Mouse (Mus musculus) heart, embryonic 11.5 days (tissue): ENCODE measurements around the gene Helb. TPM values are rescaled to one million over a fixed set of nuclear protein-coding genes. Genes with fewer than 3 reads are reported as not detected.

Experiments used
- ATAC-seq: fragments of 200-750 bp; cut with Nextera tagmentation; replicated peaks from 2 replicates; pipeline ENCODE4 v1.8.0; 2017; ENCODE audit warnings: moderate library complexity; ENCODE audit not compliant: insufficient number of reproducible peaks, low FRiP score, low TSS enrichment
- H3K27ac ChIP-seq: fragments of 300-500 bp; sonication (generic); 2 replicates; pipeline ENCODE4 v1.5.1; 2014; ENCODE audit warnings: mild to moderate bottlenecking, low read depth, low read length
- H3K27me3 ChIP-seq: fragments of 300-500 bp; sonication (generic); 2 replicates; pipeline ENCODE4 v1.6.1; 2014; ENCODE audit warnings: mild to moderate bottlenecking, low read length, mixed read lengths; ENCODE audit not compliant: control insufficient read depth, insufficient read depth
- H3K36me3 ChIP-seq: fragments of 300-500 bp; sonication (generic); 2 replicates; pipeline ENCODE4 v1.6.1; 2014; ENCODE audit warnings: mild to moderate bottlenecking, low read length, moderate library complexity, mixed read lengths; ENCODE audit not compliant: control insufficient read depth, insufficient read depth
- H3K4me1 ChIP-seq: fragments of 300-500 bp; sonication (generic); 2 replicates; pipeline ENCODE4 v1.6.1; 2014; ENCODE audit warnings: low read length; ENCODE audit not compliant: control insufficient read depth, insufficient read depth
- H3K4me2 ChIP-seq: fragments of 300-500 bp; sonication (generic); 2 replicates; pipeline ENCODE4 v1.6.1; 2014; ENCODE audit warnings: mild to moderate bottlenecking, moderate library complexity
- H3K4me3 ChIP-seq: fragments of 300-500 bp; sonication (generic); 2 replicates; pipeline ENCODE4 v1.5.1; 2014; ENCODE audit warnings: low read depth, low read length
- H3K9ac ChIP-seq: fragments of 300-500 bp; sonication (generic); 2 replicates; pipeline ENCODE4 v1.6.1; 2014; ENCODE audit warnings: mild to moderate bottlenecking, low read depth, low read length, moderate library complexity
- H3K9me3 ChIP-seq: fragments of 300-500 bp; sonication (generic); replicated peaks from 2 replicates; pipeline ENCODE4 v1.6.1; 2016; ENCODE audit warnings: low read length; ENCODE audit not compliant: control insufficient read depth
- WGBS: fragments of 180-500 bp; shearing (Covaris S2); extraction: QIAGEN DNeasy Blood & Tissue Kit; methylation state at CpG from one replicate; pipeline ENCODE4 v1.1.7; 2014; ENCODE audit not compliant: insufficient replicate concordance; 5-methylcytosine and 5-hydroxymethylcytosine counted together
- polyA plus RNA-seq: library from polyadenylated mRNA; unstranded; fragments of >200 nt; fragmentation: Nextera tagmentation; extraction: Ambion mirVana; gene quantifications from 2 replicates; pipeline ENCODE4 v1.2.1, GENCODE M21; 2014

The Helb gene
- polyA plus RNA-seq, 1 experiment from 2014 or later, result 5.8 TPM

GRCm38 (mm10) chr10:120111691-120112319 lies 982 bp downstream of the Helb start:
- H3K36me3 ChIP-seq, result no peaks in the 10 kb centered on the region; the same call in 1 of the 2 replicates
- H3K9ac ChIP-seq, result peak overlapping the region; percentile 77
- H3K4me1 ChIP-seq, result no peaks in the 10 kb centered on the region
- ATAC-seq, result no peak
- H3K27me3 ChIP-seq, result no peaks in the 10 kb centered on the region
- peak overlapping the region; percentile 90; the same call in 1 of the 2 replicates for H3K27ac ChIP-seq
- no peaks in the 10 kb centered on the region for H3K9me3 ChIP-seq
- peak overlapping the region; percentile 66 for H3K4me2 ChIP-seq
- peak overlapping the region; percentile 76 for H3K4me3 ChIP-seq
- 70% methylated on average over 3 of the region's 3 CpGs for WGBS

GRCm38 (mm10) chr10:120100806-120101205 lies 12.0 kb downstream of the Helb start:
- no peak for ATAC-seq
- H3K36me3 ChIP-seq, result peaks cover 7% of the 10 kb centered on the region; the same call in 1 of the 2 replicates
- no peak overlapping the region for H3K27ac ChIP-seq
- 97% methylated on average over 1 of the region's 1 CpGs for WGBS
- no peaks in the 10 kb centered on the region for H3K27me3 ChIP-seq
- no peak overlapping the region for H3K9ac ChIP-seq
- no peak overlapping the region for H3K4me3 ChIP-seq
- no peaks in the 10 kb centered on the region for H3K4me1 ChIP-seq
- no peaks in the 10 kb centered on the region for H3K9me3 ChIP-seq
- no peak overlapping the region for H3K4me2 ChIP-seq

GRCm38 (mm10) chr10:120097564-120097963 lies 15.2 kb downstream of the Helb start:
- Histone ChIP-seq H3K9me3 (no peaks in the 10 kb centered on the region), H3K4me1 (no peaks in the 10 kb centered on the region), H3K27me3 (no peaks in the 10 kb centered on the region), H3K4me2 (no peak overlapping the region), H3K36me3 (peaks cover 9% of the 10 kb centered on the region; the same call in 1 of the 2 replicates), H3K9ac (no peak overlapping the region), H3K27ac (no peak overlapping the region), H3K4me3 (no peak overlapping the region)
- WGBS, result 91% methylated on average over 5 of the region's 5 CpGs
- no peak for ATAC-seq

- no peaks in the 10 kb centered on the region for H3K4me1 ChIP-seq
- H3K27me3 ChIP-seq, result no peaks in the 10 kb centered on the region
- ATAC-seq, result no peak
- H3K4me3 ChIP-seq, result no peak overlapping the region
- H3K4me2 ChIP-seq, result no peak overlapping the region
- peaks cover 11% of the 10 kb centered on the region; the same call in 1 of the 2 replicates for H3K36me3 ChIP-seq
- WGBS, result 96% methylated on average over 5 of the region's 5 CpGs
- no peak overlapping the region for H3K9ac ChIP-seq
- no peaks in the 10 kb centered on the region for H3K9me3 ChIP-seq
- no peak overlapping the region for H3K27ac ChIP-seq
Measured at GRCm38 (mm10) chr10:120095716-120096115, 17.1 kb downstream of the Helb start.

- Histone ChIP-seq H3K4me2 (no peak overlapping the region), H3K36me3 (peaks cover 11% of the 10 kb centered on the region; the same call in 1 of the 2 replicates), H3K9me3 (no peaks in the 10 kb centered on the region), H3K9ac (no peak overlapping the region), H3K27ac (no peak overlapping the region), H3K27me3 (no peaks in the 10 kb centered on the region), H3K4me1 (no peaks in the 10 kb centered on the region), H3K4me3 (no peak overlapping the region)
- no peak for ATAC-seq
- 93% methylated on average over 9 of the region's 9 CpGs for WGBS
Measured at GRCm38 (mm10) chr10:120095136-120095535, 17.7 kb downstream of the Helb start.

- no peaks in the 10 kb centered on the region for H3K27me3 ChIP-seq
- H3K27ac ChIP-seq, result no peak overlapping the region
- peaks cover 9% of the 10 kb centered on the region; the same call in 1 of the 2 replicates for H3K36me3 ChIP-seq
- no peak overlapping the region for H3K4me2 ChIP-seq
- H3K9me3 ChIP-seq, result no peaks in the 10 kb centered on the region
- 86% methylated on average over 12 of the region's 12 CpGs for WGBS
- H3K9ac ChIP-seq, result no peak overlapping the region
- no peak for ATAC-seq
- no peak overlapping the region for H3K4me3 ChIP-seq
- H3K4me1 ChIP-seq, result no peaks in the 10 kb centered on the region
Measured at GRCm38 (mm10) chr10:120092548-120092947, 20.2 kb downstream of the Helb start.

- H3K9ac ChIP-seq, result no peak overlapping the region
- no peaks in the 10 kb centered on the region for H3K4me1 ChIP-seq
- 74% methylated on average over 3 of the region's 3 CpGs for WGBS
- no peak overlapping the region for H3K4me3 ChIP-seq
- ATAC-seq, result no peak
- no peak overlapping the region for H3K27ac ChIP-seq
- H3K27me3 ChIP-seq, result no peaks in the 10 kb centered on the region
- H3K9me3 ChIP-seq, result no peaks in the 10 kb centered on the region
- H3K36me3 ChIP-seq, result no peaks in the 10 kb centered on the region; the same call in 1 of the 2 replicates
- H3K4me2 ChIP-seq, result no peak overlapping the region
Measured at GRCm38 (mm10) chr10:120077850-120078249, 34.9 kb downstream of the Helb start.

- Histone ChIP-seq H3K4me3 (no peak overlapping the region), H3K27me3 (no peaks in the 10 kb centered on the region), H3K9me3 (no peaks in the 10 kb centered on the region), H3K27ac (no peak overlapping the region), H3K36me3 (no peaks in the 10 kb centered on the region), H3K4me1 (peaks cover 5% of the 10 kb centered on the region; the same call in 1 of the 2 replicates), H3K9ac (no peak overlapping the region), H3K4me2 (no peak overlapping the region)
- ATAC-seq, result no peak
- WGBS, result 91% methylated on average over 10 of the region's 10 CpGs
Measured at GRCm38 (mm10) chr10:120066319-120066718, 46.5 kb downstream of the Helb start.

- Histone ChIP-seq H3K27ac (no peak overlapping the region), H3K36me3 (no peaks in the 10 kb centered on the region), H3K9me3 (no peaks in the 10 kb centered on the region), H3K4me1 (peaks cover 13% of the 10 kb centered on the region), H3K27me3 (no peaks in the 10 kb centered on the region), H3K9ac (no peak overlapping the region), H3K4me3 (no peak overlapping the region), H3K4me2 (no peak overlapping the region)
- ATAC-seq, result no peak
- 24% methylated on average over 5 of the region's 5 CpGs for WGBS
Measured at GRCm38 (mm10) chr10:120064424-120064823, 48.4 kb downstream of the Helb start.
